Mouse (Mus musculus) stomach, postnatal 0 days (tissue): ENCODE measurements around the gene Cav2.

Source experiments
- CTCF ChIP-seq: IDR thresholded peaks from 2 replicates; pipeline ENCODE4 v1.5.1; 2016; ENCODE audit warnings: antibody characterized with exemption, low read depth, mild to moderate bottlenecking, moderate library complexity
- EP300 ChIP-seq: optimal IDR thresholded peaks from 2 replicates; pipeline ENCODE3; 2016; ENCODE audit warnings: antibody characterized with exemption

DNA sequence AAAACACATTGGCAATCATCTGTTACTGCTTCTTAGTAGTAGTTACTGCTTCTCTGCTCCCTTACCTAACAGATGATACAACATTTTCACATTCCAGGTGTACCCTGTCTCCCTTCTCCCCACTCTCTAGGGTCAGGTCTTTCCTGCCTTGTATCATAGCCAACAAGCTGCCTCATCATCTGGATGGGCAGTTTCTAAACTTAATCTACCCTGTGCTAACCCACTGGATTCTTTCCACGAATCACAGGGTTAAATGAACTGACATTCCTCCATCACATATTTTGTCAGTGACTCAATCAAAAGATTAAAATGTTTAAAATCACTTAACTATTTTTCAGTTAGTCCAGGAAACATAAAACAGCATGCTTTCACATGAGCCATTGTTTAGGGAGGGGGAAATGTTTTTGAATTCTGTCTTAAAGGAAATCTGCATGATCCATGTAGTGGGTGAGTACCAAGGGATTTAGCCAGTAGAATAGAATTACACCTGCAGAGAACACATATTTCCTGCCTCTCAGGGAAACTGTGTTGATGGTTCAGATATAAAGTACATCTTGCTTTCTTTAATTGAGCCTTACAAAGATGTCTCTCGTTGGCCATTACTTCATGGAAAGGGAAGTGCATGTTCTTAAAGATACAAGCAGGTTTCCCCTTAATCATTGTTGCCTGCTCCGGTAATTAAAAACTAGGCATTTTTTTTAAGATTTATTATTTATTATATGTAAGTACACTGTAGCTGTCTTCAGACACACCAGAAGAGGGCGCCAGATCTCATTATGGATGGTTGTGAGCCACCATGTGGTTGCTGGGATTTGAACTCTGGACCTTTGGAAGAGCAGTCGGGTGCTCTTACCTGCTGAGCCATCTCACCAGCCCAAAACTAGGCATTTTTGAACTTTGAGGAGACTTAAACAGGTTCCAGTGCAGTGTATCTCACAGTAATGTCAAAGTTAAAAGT lies 34.0 kb downstream of the Cav2 start:
- TF ChIP-seq CTCF (peak; percentile 8; the same call in 1 of the 2 replicates), EP300 (no peak)
